Mouse (Mus musculus) ES-Bruce4 (cell line): ENCODE measurements around the gene Dnah8.

ENCODE experiments used
- CTCF ChIP-seq: IDR thresholded peaks from one replicate; pipeline ENCODE4 v1.8.1; 2011; ENCODE audit warnings: low read depth, low read length
- POLR2A ChIP-seq: IDR thresholded peaks from one replicate; pipeline ENCODE4 v1.8.1; 2011; ENCODE audit warnings: low read length; ENCODE audit not compliant: insufficient read depth

DNA sequence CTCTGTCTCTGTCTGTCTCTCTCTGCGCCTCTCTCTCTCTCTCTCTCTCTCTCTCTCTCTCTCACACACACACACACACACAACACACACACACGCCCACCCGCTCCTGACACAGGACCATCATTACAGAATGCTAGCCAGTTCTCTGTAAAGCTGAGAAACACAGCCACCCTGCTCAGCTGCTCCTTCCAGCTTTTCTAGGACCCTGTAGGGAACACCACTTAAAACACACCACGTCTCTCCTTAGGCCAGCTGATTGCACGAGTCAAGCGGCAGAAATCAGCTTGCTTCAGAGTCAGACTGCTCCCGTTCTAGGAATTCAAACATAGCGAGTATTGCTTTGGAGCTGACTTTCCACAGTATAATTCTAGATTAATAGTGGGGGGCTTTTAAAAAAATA lies 242.1 kb downstream of the Dnah8 start:
- no peak for TF ChIP-seq POLR2A
- TF ChIP-seq CTCF = no peak
